Mouse (Mus musculus): ENCODE measurements around the gene Gm45062. TPM values are rescaled to one million over a fixed set of nuclear protein-coding genes. Genes with fewer than 3 reads are reported as not detected.
"Not testable (repeated sequence)": the region's sequence is repeated elsewhere in the genome, so short reads cannot be mapped to it uniquely, and the experiment has no call there.

Gene Gm45062
- total RNA-seq, 2 experiments from 2014 or later: 1.5 to 2.6 TPM

GRCm38 (mm10) chr6:8307878-8308775 is 48.9 kb downstream of the Gm45062 start:
- DNase-seq (ENCODE audit: extremely low spot score in 1 of 2, low spot score in 1 of 2): no peak

DNA sequence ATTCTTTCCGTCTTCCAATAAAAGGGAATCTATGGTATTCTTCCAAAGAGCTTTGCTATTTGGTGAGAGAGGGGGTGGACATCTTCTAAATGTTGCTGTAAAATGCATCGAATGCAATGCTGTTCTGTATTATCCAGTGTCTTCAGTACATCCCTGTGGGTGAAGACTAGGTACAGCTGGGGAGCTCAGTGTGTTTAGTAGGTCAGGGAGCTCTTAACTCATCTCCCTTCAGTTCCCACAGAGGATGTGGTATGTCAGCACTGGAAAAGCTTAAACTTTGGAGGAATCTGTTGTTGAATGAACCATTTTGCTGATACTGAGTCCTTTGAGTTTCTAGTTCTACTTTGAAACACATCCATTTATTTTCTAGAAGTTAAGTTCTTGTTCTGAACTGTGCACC is 53.3 kb downstream of the Gm45062 start:
- DNase-seq (ENCODE audit: extremely low spot score in 1 of 2, low spot score in 1 of 2): no peak

DNA sequence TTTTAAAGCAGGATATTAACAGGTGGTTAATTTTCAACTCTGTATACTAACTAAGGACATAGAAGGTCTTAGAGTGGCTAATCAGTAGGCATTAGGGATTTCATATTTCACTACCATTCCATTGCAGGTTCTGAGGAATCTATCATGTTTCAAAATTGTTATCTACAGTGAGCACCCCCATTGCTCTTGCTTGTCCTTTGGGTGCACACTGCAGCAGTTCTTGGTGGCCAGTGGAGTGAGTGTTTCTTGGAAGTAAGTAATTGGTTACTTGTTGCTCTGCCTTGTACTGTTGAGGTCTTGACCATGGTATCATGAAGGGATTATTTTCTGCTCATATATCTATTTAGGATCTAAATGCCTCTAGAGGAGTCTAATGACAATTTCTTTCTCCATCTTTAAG is 57.0 kb downstream of the Gm45062 start:
- no peak for DNase-seq (ENCODE audit: extremely low spot score in 1 of 2, low spot score in 1 of 2)

DNA sequence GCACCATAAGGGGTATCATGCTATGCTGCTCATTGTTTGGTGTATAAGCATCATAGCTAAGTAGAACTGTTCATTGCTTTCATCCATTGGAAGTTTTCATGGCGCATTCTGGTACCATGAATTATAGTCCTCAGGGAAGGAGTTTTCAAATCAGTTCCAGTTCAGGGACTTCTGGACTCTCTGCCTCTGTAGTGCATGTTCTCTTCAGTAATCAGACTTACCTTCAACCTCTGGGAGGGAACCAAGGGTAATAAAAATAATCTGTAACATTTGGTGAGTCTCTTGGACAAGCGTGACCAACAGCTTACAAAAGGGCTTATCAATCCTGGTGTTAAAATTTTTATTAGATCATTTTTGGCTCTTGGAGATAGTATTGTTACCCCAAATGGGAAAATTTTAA is 60.3 kb downstream of the Gm45062 start:
- no peak for DNase-seq (ENCODE audit: extremely low spot score in 1 of 2, low spot score in 1 of 2)

DNA sequence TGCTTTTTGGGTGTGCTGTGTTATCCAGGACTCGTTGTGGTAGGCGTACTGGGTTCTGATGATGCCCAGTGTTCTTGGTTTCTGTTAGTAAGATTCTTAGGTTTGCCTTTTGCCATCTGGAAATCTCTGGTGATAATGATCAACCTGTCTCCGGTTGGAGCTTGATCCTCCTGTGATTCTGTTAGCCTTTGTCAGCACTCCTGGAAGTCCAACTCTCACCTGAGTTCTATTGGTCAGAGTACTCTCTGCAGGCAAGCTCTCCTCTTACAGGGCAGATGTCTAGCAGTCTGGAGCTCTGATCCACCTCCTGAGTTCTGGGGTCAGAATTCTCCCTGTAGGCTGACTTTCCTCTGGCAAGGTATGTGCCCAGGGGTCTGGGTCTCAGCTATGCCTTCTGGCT is 72.2 kb downstream of the Gm45062 start:
- DNase-seq (ENCODE audit: extremely low spot score in 1 of 2, low spot score in 1 of 2): not testable (repeated sequence)

DNA sequence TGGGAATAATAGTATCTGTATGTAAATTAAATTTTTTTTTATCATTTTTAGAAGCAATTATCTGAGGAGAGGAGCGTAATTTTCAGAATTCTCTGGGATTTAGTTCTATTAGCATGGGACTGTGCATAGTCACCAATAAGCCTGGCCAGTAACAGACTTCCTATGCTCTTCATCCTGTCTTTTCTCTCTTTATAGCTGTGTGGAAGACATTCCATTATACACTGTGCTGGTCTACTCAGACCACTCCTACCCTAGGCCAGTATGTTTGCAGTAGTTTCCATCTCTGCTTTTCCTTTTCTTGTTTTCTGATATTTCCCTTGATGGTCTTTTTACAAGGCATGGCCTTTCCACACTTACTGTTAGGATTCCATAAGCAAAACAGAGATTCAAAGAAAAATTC is 74.1 kb downstream of the Gm45062 start:
- DNase-seq (ENCODE audit: extremely low spot score in 1 of 2, low spot score in 1 of 2): no peak

DNA sequence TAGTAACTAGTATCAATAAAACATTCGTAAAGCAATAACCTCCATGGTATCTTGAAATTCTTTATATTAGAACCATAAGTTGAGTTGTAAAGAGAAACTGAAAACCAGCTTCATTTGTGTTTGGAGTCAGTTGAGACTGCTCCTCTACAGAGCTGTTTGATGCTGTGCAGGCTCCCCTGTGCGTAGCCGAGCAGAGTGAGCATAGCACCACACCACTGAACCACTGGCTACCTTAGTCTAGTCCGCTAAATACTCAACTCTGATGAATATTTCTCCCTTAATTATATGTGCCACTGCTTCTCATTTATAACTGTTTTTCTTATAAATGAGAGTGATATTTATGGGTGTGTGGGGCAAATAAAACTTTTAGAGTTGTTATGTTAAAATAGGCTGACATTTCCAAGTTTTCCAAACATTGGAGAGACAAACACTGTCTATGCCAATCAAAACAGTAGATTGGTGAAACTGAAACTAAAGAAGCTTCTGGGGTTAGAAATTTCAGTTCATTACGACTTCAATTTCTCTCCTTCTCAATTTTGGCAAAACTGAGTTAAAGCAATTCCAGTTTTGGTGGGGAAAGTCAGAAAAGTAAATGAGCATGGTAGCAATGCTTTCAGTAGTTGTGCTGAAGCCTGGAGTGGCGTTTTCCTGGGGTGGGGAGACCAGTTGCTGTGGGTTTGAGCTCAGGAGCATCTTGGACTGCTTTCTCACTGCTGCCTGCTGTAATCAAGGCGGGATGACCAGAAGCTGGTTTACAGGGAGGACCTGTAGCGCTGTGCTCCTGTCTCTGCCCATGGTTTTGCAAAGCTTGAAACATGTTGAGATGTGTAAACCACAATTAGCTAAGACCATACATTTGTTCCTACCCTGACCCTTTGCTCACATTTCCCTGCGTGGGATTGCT is 77.5 kb downstream of the Gm45062 start:
- DNase-seq (ENCODE audit: extremely low spot score in 1 of 2, low spot score in 1 of 2): no peak

DNA sequence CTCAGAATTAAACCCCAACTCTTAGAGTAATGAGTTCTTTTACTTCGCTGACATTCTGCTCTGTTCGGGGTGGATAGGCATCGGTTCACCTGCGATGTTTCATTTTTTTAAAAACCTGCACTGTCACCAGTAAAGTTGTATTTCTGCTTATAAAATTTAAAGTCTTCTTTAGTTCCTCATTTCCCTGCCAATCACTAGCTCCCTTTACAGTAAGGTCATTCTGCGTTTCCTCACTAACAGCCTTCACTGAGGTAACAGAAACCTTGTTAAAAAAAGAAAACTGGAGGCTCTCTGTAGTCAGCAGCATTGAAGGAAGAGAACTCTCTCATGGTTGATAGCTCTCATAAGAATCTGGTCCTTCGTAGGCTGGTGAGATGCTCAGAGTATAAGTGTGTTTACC is 80.2 kb downstream of the Gm45062 start:
- DNase-seq (ENCODE audit: extremely low spot score in 1 of 2, low spot score in 1 of 2): no peak

GRCm38 (mm10) chr6:8343271-8343670 is 84.0 kb downstream of the Gm45062 start:
- no peak for DNase-seq (ENCODE audit: extremely low spot score in 1 of 2, low spot score in 1 of 2)

- DNase-seq (ENCODE audit: extremely low spot score in 1 of 2, low spot score in 1 of 2): no peak
Observed at GRCm38 (mm10) chr6:8345219-8345856, 86.1 kb downstream of the Gm45062 start.

- no peak for DNase-seq (ENCODE audit: extremely low spot score in 1 of 2, low spot score in 1 of 2)
Observed at GRCm38 (mm10) chr6:8347154-8347553, 87.9 kb downstream of the Gm45062 start.

DNA sequence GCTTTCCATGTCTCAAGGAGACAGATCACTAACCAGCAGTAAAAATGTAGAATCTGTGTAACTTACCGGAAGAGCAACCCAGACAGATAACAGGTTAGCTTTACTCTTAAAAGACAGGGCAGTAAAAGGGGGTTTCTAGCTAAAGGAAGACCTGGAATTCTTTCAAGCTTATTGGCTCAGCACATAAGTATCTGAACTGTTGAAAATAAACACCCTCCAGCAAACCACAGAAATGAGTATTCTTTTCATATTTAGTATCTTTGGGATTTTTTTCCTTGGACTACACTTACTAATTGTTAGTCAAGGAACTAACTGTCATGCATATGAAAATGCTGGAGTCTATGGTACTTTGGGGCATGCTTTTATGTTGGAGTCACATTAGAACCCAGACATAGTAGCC is 89.1 kb downstream of the Gm45062 start:
- no peak for DNase-seq (ENCODE audit: extremely low spot score in 1 of 2, low spot score in 1 of 2)

- DNase-seq (ENCODE audit: extremely low spot score in 1 of 2, low spot score in 1 of 2): no peak
Observed at GRCm38 (mm10) chr6:8349060-8349670, 89.9 kb downstream of the Gm45062 start.

DNA sequence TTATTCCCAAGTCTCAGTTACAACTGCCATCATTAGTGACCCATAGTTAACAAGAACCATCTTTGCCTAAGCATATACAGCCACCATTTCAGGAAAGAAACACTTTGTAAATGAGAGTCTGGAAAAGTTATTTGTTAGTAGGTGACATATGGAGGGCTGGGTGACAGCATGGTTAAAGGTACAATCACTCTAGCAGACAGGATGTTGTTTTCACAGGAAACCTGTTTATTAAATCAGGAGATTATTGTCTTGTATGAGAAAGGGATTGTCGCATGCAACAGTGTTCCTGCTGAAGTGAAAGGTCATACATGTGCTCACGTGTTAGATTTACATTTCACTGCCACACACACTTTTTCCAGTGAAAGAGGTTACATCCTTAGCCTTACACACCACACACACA is 92.3 kb downstream of the Gm45062 start:
- no peak for DNase-seq (ENCODE audit: extremely low spot score in 1 of 2, low spot score in 1 of 2)

DNA sequence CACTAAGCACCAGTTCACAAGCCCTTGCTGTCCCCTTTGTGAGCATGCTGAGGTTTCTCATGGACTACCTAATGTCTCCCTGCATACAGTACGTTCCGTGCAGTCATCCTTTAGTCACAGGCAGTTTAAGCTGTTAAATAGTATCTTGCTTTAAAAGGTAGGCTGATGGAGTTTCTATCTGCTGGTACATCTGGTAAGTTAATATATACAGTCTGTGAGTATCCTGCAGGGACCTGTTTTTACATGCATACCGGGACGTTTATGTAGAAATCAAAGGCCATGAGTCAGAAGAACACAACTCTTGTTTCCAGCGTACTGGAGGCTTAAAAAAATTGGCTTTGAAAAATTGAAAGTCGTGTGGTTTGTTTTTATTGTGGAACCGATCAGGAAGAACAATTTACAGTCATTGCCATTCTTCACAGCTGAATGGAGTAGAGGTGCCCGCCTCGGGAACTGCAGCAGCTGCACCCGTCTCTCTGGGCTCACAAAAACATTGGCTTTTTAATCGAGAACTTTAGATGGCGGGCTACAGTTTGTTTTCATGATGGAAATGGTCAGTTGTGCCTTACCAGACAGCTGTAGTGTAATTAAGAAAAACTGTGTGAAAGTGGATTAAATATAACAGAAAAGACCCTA is 93.4 kb downstream of the Gm45062 start:
- no peak for DNase-seq (ENCODE audit: extremely low spot score in 1 of 2, low spot score in 1 of 2)

GRCm38 (mm10) chr6:8353461-8353860 is 94.2 kb downstream of the Gm45062 start:
- no peak for DNase-seq (ENCODE audit: extremely low spot score in 1 of 2, low spot score in 1 of 2)

DNA sequence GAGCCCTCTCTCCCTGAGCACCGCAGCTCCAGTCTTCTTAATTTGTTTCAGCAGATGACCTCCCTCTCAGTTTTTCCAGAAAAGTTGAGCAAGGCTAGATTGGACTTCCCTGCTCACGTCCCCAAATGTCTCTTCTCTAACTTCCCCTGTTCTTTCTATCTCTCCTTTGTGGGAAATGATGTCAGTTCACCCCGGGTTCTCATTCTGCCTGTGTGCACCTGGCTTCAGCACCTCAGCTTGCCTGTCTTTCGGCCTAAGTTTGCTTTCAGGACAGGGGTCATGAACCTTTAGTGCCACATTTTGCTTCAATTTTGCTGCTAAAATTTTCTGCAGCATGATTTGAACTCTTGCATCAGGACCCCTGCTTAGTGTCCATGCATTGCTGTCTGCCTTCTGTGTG is 95.6 kb downstream of the Gm45062 start:
- no peak for DNase-seq (ENCODE audit: extremely low spot score in 1 of 2, low spot score in 1 of 2)

GRCm38 (mm10) chr6:8358232-8358631 is 99.0 kb downstream of the Gm45062 start:
- DNase-seq (ENCODE audit: extremely low spot score in 1 of 2, low spot score in 1 of 2): no peak

GRCm38 (mm10) chr6:8358782-8359181 is 99.5 kb downstream of the Gm45062 start:
- DNase-seq (ENCODE audit: extremely low spot score in 1 of 2, low spot score in 1 of 2): no peak

DNA sequence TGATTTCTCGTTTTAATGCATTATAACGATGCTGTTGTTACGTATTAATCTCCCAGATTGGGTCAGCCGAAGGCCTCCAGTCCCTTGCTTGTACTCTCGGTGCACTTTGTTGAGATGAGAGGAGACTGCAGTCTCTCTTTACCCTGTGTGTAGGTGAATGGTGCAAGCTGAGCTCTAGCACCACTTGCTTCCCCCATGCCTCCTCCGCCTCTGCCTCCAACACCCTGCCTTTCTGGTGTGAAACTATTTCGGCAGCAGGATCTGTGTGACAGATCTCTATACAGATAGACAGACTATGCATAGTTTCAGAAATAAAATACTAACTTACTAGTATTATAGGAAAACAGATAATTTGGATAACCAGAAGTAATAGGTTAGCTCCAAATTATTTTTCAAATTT is 101.6 kb downstream of the Gm45062 start:
- DNase-seq (ENCODE audit: extremely low spot score in 1 of 2, low spot score in 1 of 2): no peak

All from layer of hippocampus, postnatal 25 days (tissue).